Mouse (Mus musculus) olfactory bulb, adult 2 months (tissue): Measurements from ENCODE around the gene Poc1a.

Source experiments
- CTCF ChIP-seq: fragments of 200-500 bp; IDR thresholded peaks from 2 replicates; pipeline ENCODE4 v1.5.1; 2012; ENCODE audit warnings: low read depth, mild to moderate bottlenecking, low read length, moderate library complexity; ENCODE audit not compliant: insufficient read depth
- POLR2A ChIP-seq: fragments of 200-500 bp; IDR thresholded peaks from 2 replicates; pipeline ENCODE4 v1.6.1; 2012; ENCODE audit warnings: mild to moderate bottlenecking, low read depth, low read length, moderate library complexity; ENCODE audit not compliant: insufficient read depth

GRCm38 (mm10) chr9:106266936-106267657, 13.8 kb upstream of the Poc1a start:
- no peak for TF ChIP-seq POLR2A
- TF ChIP-seq CTCF = no peak
